Mouse (Mus musculus): Measurements from ENCODE around the gene Gpr39. TPM values are rescaled to one million over a fixed set of nuclear protein-coding genes. Genes with fewer than 3 reads are reported as not detected.

Gpr39 gene
- polyA plus RNA-seq, 1 experiment from 2014 or later, result 4.9 TPM

- DNase-seq (ENCODE audit: low spot score) (no peak), ATAC-seq (replicated peaks; ENCODE audit: low FRiP score, low read depth) (no peak)
- no peak overlapping the region for H3K27ac ChIP-seq
- no peak overlapping the region for H3K4me2 ChIP-seq (ENCODE audit: low read length)
- no peak for TF ChIP-seq CTCF (IDR thresholded peaks at IDR 0.05; ENCODE audit: low read depth)
- no peaks in the 10 kb centered on the region for H3K4me1 ChIP-seq (replicated peaks; ENCODE audit: insufficient read depth, low read length)
- WGBS, result 68% methylated on average over 13 of the region's 13 CpGs
- no peak overlapping the region for H3K9ac ChIP-seq (ENCODE audit: low read depth, low read length)
- no peaks in the 10 kb centered on the region for H3K27me3 ChIP-seq (ENCODE audit: insufficient read depth, low read length)
- H3K4me3 ChIP-seq (replicated peaks; ENCODE audit: low read depth, low read length), result no peak overlapping the region
- no peaks in the 10 kb centered on the region for H3K9me3 ChIP-seq (replicated peaks; ENCODE audit: low read length)
- H3K36me3 ChIP-seq (ENCODE audit: insufficient read depth, low read length), result no peaks in the 10 kb centered on the region
Observed at GRCm38 (mm10) chr1:125839746-125840392, 163.1 kb downstream of the Gpr39 start.

- no peak for TF ChIP-seq CTCF (IDR thresholded peaks at IDR 0.05; ENCODE audit: low read depth)
- Histone ChIP-seq H3K4me3 (replicated peaks; ENCODE audit: low read depth, low read length) (no peak overlapping the region), H3K9me3 (replicated peaks; ENCODE audit: low read length) (no peaks in the 10 kb centered on the region), H3K27ac (no peak overlapping the region), H3K36me3 (ENCODE audit: insufficient read depth, low read length) (no peaks in the 10 kb centered on the region), H3K4me2 (ENCODE audit: low read length) (no peak overlapping the region), H3K9ac (ENCODE audit: low read depth, low read length) (no peak overlapping the region), H3K27me3 (ENCODE audit: insufficient read depth, low read length) (no peaks in the 10 kb centered on the region), H3K4me1 (replicated peaks; ENCODE audit: insufficient read depth, low read length) (no peaks in the 10 kb centered on the region)
- ATAC-seq (replicated peaks; ENCODE audit: low FRiP score, low read depth), result no peak
- 12% methylated on average over 5 of the region's 5 CpGs for WGBS
- DNase-seq (ENCODE audit: low spot score), result no peak
Observed at GRCm38 (mm10) chr1:125854646-125855045, 177.9 kb downstream of the Gpr39 start.

GRCm38 (mm10) chr1:125858631-125859030 is 181.8 kb downstream of the Gpr39 start:
- Histone ChIP-seq H3K4me2 (ENCODE audit: low read length) (no peak overlapping the region), H3K4me1 (replicated peaks; ENCODE audit: insufficient read depth, low read length) (no peaks in the 10 kb centered on the region), H3K9me3 (replicated peaks; ENCODE audit: low read length) (no peaks in the 10 kb centered on the region), H3K4me3 (replicated peaks; ENCODE audit: low read depth, low read length) (no peak overlapping the region), H3K27ac (no peak overlapping the region), H3K9ac (ENCODE audit: low read depth, low read length) (no peak overlapping the region), H3K27me3 (ENCODE audit: insufficient read depth, low read length) (no peaks in the 10 kb centered on the region), H3K36me3 (ENCODE audit: insufficient read depth, low read length) (no peaks in the 10 kb centered on the region)
- no peak for DNase-seq (ENCODE audit: low spot score)
- 58% methylated on average over 5 of the region's 5 CpGs for WGBS
- no peak for TF ChIP-seq CTCF (IDR thresholded peaks at IDR 0.05; ENCODE audit: low read depth)
- no peak for ATAC-seq (replicated peaks; ENCODE audit: low FRiP score, low read depth)

GRCm38 (mm10) chr1:125870056-125870455 is 193.3 kb downstream of the Gpr39 start:
- no peaks in the 10 kb centered on the region for H3K9me3 ChIP-seq (replicated peaks; ENCODE audit: low read length)
- H3K4me3 ChIP-seq (replicated peaks; ENCODE audit: low read depth, low read length), result no peak overlapping the region
- H3K27ac ChIP-seq, result no peak overlapping the region
- H3K27me3 ChIP-seq (ENCODE audit: insufficient read depth, low read length), result no peaks in the 10 kb centered on the region
- H3K9ac ChIP-seq (ENCODE audit: low read depth, low read length), result no peak overlapping the region
- no peaks in the 10 kb centered on the region for H3K4me1 ChIP-seq (replicated peaks; ENCODE audit: insufficient read depth, low read length)
- no peak overlapping the region for H3K4me2 ChIP-seq (ENCODE audit: low read length)
- ATAC-seq (replicated peaks; ENCODE audit: low FRiP score, low read depth) (no peak), DNase-seq (ENCODE audit: low spot score) (no peak)
- TF ChIP-seq CTCF (IDR thresholded peaks at IDR 0.05; ENCODE audit: low read depth), result no peak
- 54% methylated on average over 7 of the region's 7 CpGs for WGBS
- no peaks in the 10 kb centered on the region for H3K36me3 ChIP-seq (ENCODE audit: insufficient read depth, low read length)

GRCm38 (mm10) chr1:125893158-125893557 is 216.4 kb downstream of the Gpr39 start:
- H3K4me2 ChIP-seq (ENCODE audit: low read length), result no peak overlapping the region
- H3K4me1 ChIP-seq (replicated peaks; ENCODE audit: insufficient read depth, low read length), result no peaks in the 10 kb centered on the region
- H3K27ac ChIP-seq, result no peak overlapping the region
- H3K36me3 ChIP-seq (ENCODE audit: insufficient read depth, low read length), result no peaks in the 10 kb centered on the region
- TF ChIP-seq CTCF (IDR thresholded peaks at IDR 0.05; ENCODE audit: low read depth), result no peak
- WGBS, result 90% methylated on average over 9 of the region's 9 CpGs
- no peaks in the 10 kb centered on the region for H3K9me3 ChIP-seq (replicated peaks; ENCODE audit: low read length)
- DNase-seq (ENCODE audit: low spot score) (no peak), ATAC-seq (replicated peaks; ENCODE audit: low FRiP score, low read depth) (no peak)
- H3K4me3 ChIP-seq (replicated peaks; ENCODE audit: low read depth, low read length), result no peak overlapping the region
- no peak overlapping the region for H3K9ac ChIP-seq (ENCODE audit: low read depth, low read length)
- no peaks in the 10 kb centered on the region for H3K27me3 ChIP-seq (ENCODE audit: insufficient read depth, low read length)

GRCm38 (mm10) chr1:125910211-125910870 is 233.5 kb downstream of the Gpr39 start:
- H3K27me3 ChIP-seq (ENCODE audit: insufficient read depth, low read length), result peaks cover 33% of the 10 kb centered on the region
- peak; percentile 61 for TF ChIP-seq CTCF (IDR thresholded peaks at IDR 0.05; ENCODE audit: low read depth)
- H3K4me3 ChIP-seq (replicated peaks; ENCODE audit: low read depth, low read length), result peak overlapping the region; percentile 43
- no peak overlapping the region for H3K9ac ChIP-seq (ENCODE audit: low read depth, low read length)
- no peaks in the 10 kb centered on the region for H3K36me3 ChIP-seq (ENCODE audit: insufficient read depth, low read length)
- peaks cover 6% of the 10 kb centered on the region; the same call in 1 of the 2 replicates for H3K4me1 ChIP-seq (replicated peaks; ENCODE audit: insufficient read depth, low read length)
- no peak overlapping the region for H3K27ac ChIP-seq
- ATAC-seq (replicated peaks; ENCODE audit: low FRiP score, low read depth) (peak; percentile 20; the same call in 1 of the 2 replicates), DNase-seq (ENCODE audit: low spot score) (peak; percentile 64)
- H3K4me2 ChIP-seq (ENCODE audit: low read length), result peak overlapping the region; percentile 92; the same call in 1 of the 2 replicates
- 4% methylated on average over 14 of the region's 14 CpGs for WGBS
- no peaks in the 10 kb centered on the region for H3K9me3 ChIP-seq (replicated peaks; ENCODE audit: low read length)

Measured in kidney, postnatal 0 days (tissue).